Mouse (Mus musculus): ENCODE results near the gene Ctsm.

- no peak for TF ChIP-seq CTCF (IDR thresholded peaks at IDR 0.05)
- no peak for TF ChIP-seq EP300 (IDR thresholded peaks at IDR 0.05; ENCODE audit: insufficient read depth, low read depth, low read length)
Measured at GRCm38 (mm10) chr13:61541631-61542030, at the start of gene Ctsm.

Data from heart, adult 2 months (tissue).